Mouse (Mus musculus): ENCODE data around the gene Trim72.

DNA sequence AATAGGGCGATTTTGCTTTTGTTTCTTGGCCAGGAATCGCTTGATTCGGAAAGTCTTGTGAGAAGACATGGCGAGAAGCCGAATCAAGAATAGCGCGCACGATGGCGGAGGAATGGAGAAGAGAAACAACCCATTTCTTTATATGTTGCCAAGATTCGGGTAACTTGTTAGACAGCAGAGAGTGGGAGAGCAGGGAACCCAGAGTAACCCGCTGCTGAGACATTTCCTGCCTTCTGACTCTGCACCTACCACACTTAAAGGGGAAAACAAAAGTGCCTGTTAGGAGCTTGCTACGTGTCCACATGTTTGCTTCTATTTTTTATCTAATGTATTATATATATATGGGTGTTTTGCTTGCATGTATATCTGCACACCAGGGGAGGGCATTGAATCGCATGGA, 9.4 kb downstream of the Trim72 start:
- TF ChIP-seq GATA1 (IDR thresholded peaks at IDR 0.05; ENCODE audit: low read length) (no peak), TAL1 (IDR thresholded peaks at IDR 0.05; ENCODE audit: low read length) (no peak)

Data from erythroblast, embryonic 14.5 days (primary cell).